Mouse (Mus musculus) megakaryocyte, embryonic 14.5 days (primary cell): ENCODE results near the gene Foxj1.

Experiments
- FLI1 ChIP-seq: IDR thresholded peaks from 2 replicates; pipeline ENCODE4 v1.6.1; 2012; ENCODE audit warnings: low read length, inconsistent platforms, mixed read lengths
- GATA1 ChIP-seq: IDR thresholded peaks from 3 replicates; pipeline ENCODE4 v1.6.1; 2012; ENCODE audit warnings: mixed read lengths, low read length, inconsistent platforms, borderline replicate concordance

DNA sequence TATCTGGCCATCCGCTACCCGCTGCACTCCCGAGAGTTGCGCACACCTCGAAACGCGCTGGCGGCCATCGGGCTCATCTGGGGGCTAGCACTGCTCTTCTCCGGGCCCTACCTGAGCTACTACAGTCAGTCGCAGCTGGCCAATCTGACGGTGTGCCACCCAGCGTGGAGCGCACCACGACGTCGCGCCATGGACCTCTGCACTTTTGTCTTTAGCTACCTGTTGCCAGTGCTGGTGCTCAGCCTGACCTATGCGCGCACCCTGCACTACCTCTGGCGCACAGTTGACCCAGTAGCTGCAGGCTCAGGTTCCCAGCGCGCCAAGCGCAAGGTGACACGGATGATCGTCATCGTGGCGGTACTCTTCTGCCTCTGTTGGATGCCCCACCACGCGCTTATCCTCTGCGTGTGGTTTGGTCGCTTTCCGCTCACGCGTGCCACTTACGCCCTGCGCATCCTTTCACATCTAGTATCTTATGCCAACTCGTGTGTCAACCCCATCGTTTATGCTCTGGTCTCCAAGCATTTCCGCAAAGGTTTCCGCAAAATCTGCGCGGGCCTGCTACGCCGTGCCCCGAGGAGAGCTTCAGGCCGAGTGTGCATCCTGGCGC lies 52.2 kb downstream of the Foxj1 start:
- TF ChIP-seq GATA1 (no peak), FLI1 (no peak)
